Mouse (Mus musculus) cortical plate, adult 2 months (tissue): ENCODE data around the gene Nphs1.

Experiments used
- CTCF ChIP-seq: fragments of 200-500 bp; IDR thresholded peaks from 2 replicates; pipeline ENCODE4 v1.5.1; 2011; ENCODE audit warnings: mild to moderate bottlenecking, control low read depth, low read length; ENCODE audit not compliant: insufficient read depth; ENCODE audit errors: extremely low read depth
- POLR2A ChIP-seq: fragments of 200-500 bp; IDR thresholded peaks from 2 replicates; pipeline ENCODE4 v1.6.1; 2011; ENCODE audit warnings: mild to moderate bottlenecking, low read length, control low read depth; ENCODE audit not compliant: insufficient read depth; ENCODE audit errors: extremely low read depth

- TF ChIP-seq POLR2A (no peak), CTCF (no peak)
Observed at GRCm38 (mm10) chr7:30411023-30411422, 47.1 kb upstream of the Nphs1 start.
